Mouse (Mus musculus): Measurements from ENCODE around the gene Ackr3.
A peak's percentile ranks its signal among the peaks of the same experiment; 100 is the strongest.

The Ackr3 gene

DNA sequence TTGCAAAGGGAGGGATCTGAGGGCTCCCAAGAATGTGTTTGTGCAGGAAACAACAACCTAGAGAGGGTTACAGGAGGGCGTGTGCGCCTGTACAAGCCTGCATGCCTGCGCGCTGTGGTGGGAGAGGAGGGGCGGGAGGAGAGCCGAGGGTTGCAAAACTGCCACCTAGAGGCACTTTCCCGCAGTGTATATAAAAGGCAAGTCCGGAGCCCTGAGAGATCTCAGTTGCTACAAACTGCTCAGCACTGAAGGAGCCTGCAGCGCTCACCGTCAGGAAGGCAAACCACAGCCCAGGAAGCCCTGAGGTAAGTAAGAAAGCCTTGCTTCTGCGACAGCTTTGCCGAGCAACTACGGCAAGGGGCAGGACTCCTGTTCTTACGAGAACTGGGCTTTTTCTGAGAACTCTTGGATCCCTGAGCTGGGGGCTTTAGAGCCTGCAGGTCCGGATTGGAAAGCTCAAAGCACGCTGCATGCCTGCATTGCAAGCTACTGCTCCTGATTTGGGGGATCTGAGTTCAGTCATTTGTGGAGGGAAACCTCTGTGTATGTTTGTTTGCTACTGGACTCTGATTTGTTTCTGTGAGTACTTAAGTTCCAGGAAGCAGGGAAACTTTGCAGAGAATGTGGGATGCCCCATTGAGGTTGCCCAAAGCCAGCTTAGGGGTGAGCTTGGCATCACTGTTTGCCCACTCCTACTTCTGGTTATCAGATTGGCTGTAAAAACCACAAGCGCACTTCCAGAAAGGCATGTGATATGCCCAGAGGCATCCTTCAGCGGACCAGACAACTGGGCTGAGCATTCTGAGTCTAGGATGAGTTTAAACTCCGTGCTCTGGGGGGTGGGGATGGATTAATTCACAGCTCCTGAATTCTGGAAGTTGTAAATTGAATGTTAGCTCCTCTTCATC is at the start of gene Ackr3:
Gene Ackr3 (plus strand): TSS at position 198 of the 908 bp plus-strand sequence.
- H3K4me3 ChIP-seq (replicated peaks; ENCODE audit: low read length), result peak within 1 kb of the TSS; percentile 75
- TF ChIP-seq POU5F1 (IDR thresholded peaks at IDR 0.05; ENCODE audit: borderline replicate concordance, low read length), result no peak
- TF ChIP-seq NANOG (IDR thresholded peaks at IDR 0.05; ENCODE audit: borderline replicate concordance, low read length), result no peak
- peak; percentile 41 for TF ChIP-seq CTCF (conservative IDR thresholded peaks at IDR 0.05; ENCODE audit: low read length)
- peaks cover 65% of the 10 kb centered on the region for H3K4me1 ChIP-seq (replicated peaks; ENCODE audit: low read depth, low read length)
- H3K9me3 ChIP-seq (ENCODE audit: low read length), result no peaks in the 10 kb centered on the region
- H3K36me3 ChIP-seq (ENCODE audit: insufficient read depth, low read length), result no peaks in the 10 kb centered on the region
- no peaks in the 10 kb centered on the region; the same call in 1 of the 2 replicates for H3K27me3 ChIP-seq (ENCODE audit: insufficient read depth, low read length)

DNA sequence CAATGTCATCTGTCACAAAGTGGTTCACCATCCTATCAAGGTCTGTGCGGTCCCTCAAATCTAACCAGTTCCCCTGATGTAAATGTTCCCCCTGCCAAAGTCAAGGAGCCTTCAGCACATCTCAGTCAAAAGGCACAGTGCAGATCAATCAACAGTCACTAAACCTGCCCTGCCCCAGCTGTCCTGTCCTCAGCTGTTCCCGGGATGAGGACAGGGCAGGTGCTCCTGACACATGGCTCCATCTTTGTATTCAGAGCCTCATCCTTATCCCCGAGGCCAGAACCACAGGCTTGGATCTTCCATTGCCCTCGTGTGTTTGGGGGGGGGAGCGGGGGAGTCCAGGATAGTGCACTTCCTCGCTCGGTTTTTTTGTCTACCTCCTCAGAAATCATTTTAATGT is 47.2 kb upstream of the Ackr3 start:
- Histone ChIP-seq H3K4me1 (replicated peaks; ENCODE audit: low read depth, low read length) (peaks cover 19% of the 10 kb centered on the region), H3K36me3 (ENCODE audit: insufficient read depth, low read length) (no peaks in the 10 kb centered on the region), H3K9me3 (ENCODE audit: low read length) (no peaks in the 10 kb centered on the region), H3K27me3 (ENCODE audit: insufficient read depth, low read length) (peaks cover 39% of the 10 kb centered on the region), H3K4me3 (replicated peaks; ENCODE audit: low read length) (no peak overlapping the region)
- TF ChIP-seq NANOG (IDR thresholded peaks at IDR 0.05; ENCODE audit: borderline replicate concordance, low read length) (no peak), POU5F1 (IDR thresholded peaks at IDR 0.05; ENCODE audit: borderline replicate concordance, low read length) (no peak), CTCF (conservative IDR thresholded peaks at IDR 0.05; ENCODE audit: low read length) (no peak)

DNA sequence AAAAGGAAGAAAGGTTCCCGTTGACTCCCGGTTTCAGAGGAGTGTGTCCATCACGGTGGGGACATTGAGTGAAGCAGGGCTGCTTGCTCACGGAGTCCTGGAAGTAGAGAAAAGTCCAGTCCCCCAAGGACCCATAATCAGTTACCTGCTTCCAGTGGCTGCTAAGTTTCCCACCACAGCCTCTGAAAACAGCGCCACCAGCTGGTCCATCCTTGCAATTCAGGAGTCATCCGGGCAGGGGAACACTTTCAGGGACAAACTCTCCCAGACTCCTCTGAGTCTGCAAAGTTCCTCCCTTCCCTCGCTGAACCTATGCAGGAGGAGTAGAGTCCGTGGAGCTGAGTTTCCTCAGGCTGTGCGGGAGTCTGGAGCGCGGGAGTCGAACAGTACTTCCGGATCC is 43.9 kb upstream of the Ackr3 start:
- no peak for TF ChIP-seq NANOG (IDR thresholded peaks at IDR 0.05; ENCODE audit: borderline replicate concordance, low read length)
- TF ChIP-seq CTCF (conservative IDR thresholded peaks at IDR 0.05; ENCODE audit: low read length), result peak; percentile 69

GRCm38 (mm10) chr1:90161623-90162022 is 42.2 kb upstream of the Ackr3 start:
- Histone ChIP-seq H3K36me3 (ENCODE audit: insufficient read depth, low read length) (no peaks in the 10 kb centered on the region), H3K4me3 (replicated peaks; ENCODE audit: low read length) (no peak overlapping the region), H3K9me3 (ENCODE audit: low read length) (no peaks in the 10 kb centered on the region), H3K4me1 (replicated peaks; ENCODE audit: low read depth, low read length) (no peaks in the 10 kb centered on the region; the same call in 1 of the 2 replicates), H3K27me3 (ENCODE audit: insufficient read depth, low read length) (peaks cover 5% of the 10 kb centered on the region; the same call in 1 of the 2 replicates)
- TF ChIP-seq NANOG (IDR thresholded peaks at IDR 0.05; ENCODE audit: borderline replicate concordance, low read length), result no peak
- TF ChIP-seq POU5F1 (IDR thresholded peaks at IDR 0.05; ENCODE audit: borderline replicate concordance, low read length), result no peak
- TF ChIP-seq CTCF (conservative IDR thresholded peaks at IDR 0.05; ENCODE audit: low read length), result no peak

More for the DNA sequence above, 43.9 kb upstream of the Ackr3 start:
- H3K4me1 ChIP-seq (replicated peaks; ENCODE audit: low read depth, low read length), result no peaks in the 10 kb centered on the region; the same call in 1 of the 2 replicates
- no peak overlapping the region for H3K4me3 ChIP-seq (replicated peaks; ENCODE audit: low read length)
- no peaks in the 10 kb centered on the region for H3K36me3 ChIP-seq (ENCODE audit: insufficient read depth, low read length)
- H3K9me3 ChIP-seq (ENCODE audit: low read length), result no peaks in the 10 kb centered on the region
- peaks cover 21% of the 10 kb centered on the region for H3K27me3 ChIP-seq (ENCODE audit: insufficient read depth, low read length)

DNA sequence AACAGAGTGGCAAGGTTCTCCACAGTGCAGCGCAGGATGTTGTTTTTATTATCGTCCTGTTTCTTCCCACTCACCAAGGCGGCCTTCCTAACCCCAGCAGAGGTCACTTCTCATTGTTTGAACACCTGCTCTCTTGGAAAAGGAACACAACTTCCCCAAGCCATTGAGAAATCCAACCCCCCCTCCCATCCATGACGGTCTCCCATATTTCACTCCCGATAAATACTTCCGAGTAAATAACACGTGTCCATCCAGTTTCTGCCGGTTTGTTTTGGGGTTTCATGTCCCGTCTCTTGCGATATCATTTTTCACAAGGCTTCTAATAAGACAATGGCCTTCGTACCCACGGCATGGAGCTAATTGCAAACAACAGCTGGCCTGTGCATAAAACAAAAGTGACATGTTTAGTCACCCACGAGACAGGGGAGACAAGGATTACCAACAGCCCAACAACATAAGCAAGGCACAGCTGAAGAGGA is 41.4 kb upstream of the Ackr3 start:
- Histone ChIP-seq H3K4me1 (replicated peaks; ENCODE audit: low read depth, low read length) (no peaks in the 10 kb centered on the region; the same call in 1 of the 2 replicates), H3K9me3 (ENCODE audit: low read length) (no peaks in the 10 kb centered on the region), H3K27me3 (ENCODE audit: insufficient read depth, low read length) (no peaks in the 10 kb centered on the region), H3K4me3 (replicated peaks; ENCODE audit: low read length) (no peak overlapping the region), H3K36me3 (ENCODE audit: insufficient read depth, low read length) (no peaks in the 10 kb centered on the region)
- TF ChIP-seq CTCF (conservative IDR thresholded peaks at IDR 0.05; ENCODE audit: low read length), result no peak
- TF ChIP-seq POU5F1 (IDR thresholded peaks at IDR 0.05; ENCODE audit: borderline replicate concordance, low read length), result no peak
- TF ChIP-seq NANOG (IDR thresholded peaks at IDR 0.05; ENCODE audit: borderline replicate concordance, low read length), result no peak

DNA sequence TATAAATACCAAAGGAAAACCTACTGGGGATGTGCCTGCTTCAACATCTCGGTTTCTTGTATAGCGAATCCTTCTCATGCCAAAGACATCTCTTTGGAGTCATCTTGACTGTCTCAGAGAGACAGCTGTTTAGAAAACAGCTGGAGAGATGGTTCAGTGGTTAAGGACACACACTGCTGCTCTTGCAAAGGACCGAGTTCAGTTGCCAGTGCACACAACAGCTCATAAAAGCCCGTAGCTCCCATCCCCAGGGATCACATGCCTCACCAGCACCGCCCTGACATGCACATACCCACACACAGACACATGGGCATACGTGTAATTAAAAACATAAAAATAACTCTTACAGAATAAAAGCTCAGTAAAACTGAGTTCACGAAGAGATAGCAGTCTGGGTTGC is 40.6 kb upstream of the Ackr3 start:
- H3K36me3 ChIP-seq (ENCODE audit: insufficient read depth, low read length), result no peaks in the 10 kb centered on the region
- H3K9me3 ChIP-seq (ENCODE audit: low read length), result no peaks in the 10 kb centered on the region
- H3K4me3 ChIP-seq (replicated peaks; ENCODE audit: low read length), result no peak overlapping the region
- TF ChIP-seq CTCF (conservative IDR thresholded peaks at IDR 0.05; ENCODE audit: low read length) (no peak), POU5F1 (IDR thresholded peaks at IDR 0.05; ENCODE audit: borderline replicate concordance, low read length) (no peak), NANOG (IDR thresholded peaks at IDR 0.05; ENCODE audit: borderline replicate concordance, low read length) (no peak)
- no peaks in the 10 kb centered on the region; the same call in 1 of the 2 replicates for H3K4me1 ChIP-seq (replicated peaks; ENCODE audit: low read depth, low read length)
- no peaks in the 10 kb centered on the region for H3K27me3 ChIP-seq (ENCODE audit: insufficient read depth, low read length)

GRCm38 (mm10) chr1:90164319-90164718 is 39.5 kb upstream of the Ackr3 start:
- H3K36me3 ChIP-seq (ENCODE audit: insufficient read depth, low read length), result no peaks in the 10 kb centered on the region
- H3K9me3 ChIP-seq (ENCODE audit: low read length), result no peaks in the 10 kb centered on the region
- no peak for TF ChIP-seq NANOG (IDR thresholded peaks at IDR 0.05; ENCODE audit: borderline replicate concordance, low read length)
- no peak for TF ChIP-seq CTCF (conservative IDR thresholded peaks at IDR 0.05; ENCODE audit: low read length)
- no peak for TF ChIP-seq POU5F1 (IDR thresholded peaks at IDR 0.05; ENCODE audit: borderline replicate concordance, low read length)
- no peak overlapping the region for H3K4me3 ChIP-seq (replicated peaks; ENCODE audit: low read length)
- H3K27me3 ChIP-seq (ENCODE audit: insufficient read depth, low read length), result no peaks in the 10 kb centered on the region
- H3K4me1 ChIP-seq (replicated peaks; ENCODE audit: low read depth, low read length), result no peaks in the 10 kb centered on the region; the same call in 1 of the 2 replicates

DNA sequence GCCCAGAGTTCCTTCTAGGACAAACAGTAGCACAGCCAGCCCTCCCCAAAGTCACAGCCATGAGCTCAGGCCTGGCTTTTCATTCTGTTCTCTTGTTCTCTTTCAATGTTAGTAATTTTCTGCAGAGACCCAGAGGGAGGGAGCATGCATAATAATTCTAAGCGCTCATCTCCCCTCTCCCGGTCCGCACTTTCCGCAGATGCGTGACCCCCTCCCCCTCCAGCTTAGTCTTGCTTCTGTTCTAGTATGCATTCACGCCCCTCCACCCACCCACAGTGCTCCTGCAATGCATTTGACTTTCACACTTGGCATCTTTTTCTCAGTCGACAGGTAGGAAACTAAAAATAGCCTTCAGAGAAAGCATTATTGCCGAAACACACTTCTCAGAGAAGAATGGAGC is 29.4 kb upstream of the Ackr3 start:
- Histone ChIP-seq H3K36me3 (ENCODE audit: insufficient read depth, low read length) (no peaks in the 10 kb centered on the region), H3K27me3 (ENCODE audit: insufficient read depth, low read length) (peaks cover 7% of the 10 kb centered on the region; the same call in 1 of the 2 replicates), H3K4me1 (replicated peaks; ENCODE audit: low read depth, low read length) (0 out of 2 replicates have a peak, but pooled peaks cover 5% of the 10 kb centered on the region), H3K4me3 (replicated peaks; ENCODE audit: low read length) (no peak overlapping the region), H3K9me3 (ENCODE audit: low read length) (no peaks in the 10 kb centered on the region; the same call in 1 of the 2 replicates)
- TF ChIP-seq NANOG (IDR thresholded peaks at IDR 0.05; ENCODE audit: borderline replicate concordance, low read length) (no peak), CTCF (conservative IDR thresholded peaks at IDR 0.05; ENCODE audit: low read length) (no peak), POU5F1 (IDR thresholded peaks at IDR 0.05; ENCODE audit: borderline replicate concordance, low read length) (no peak)

Measured in E14TG2a.4 (cell line).